Mouse (Mus musculus) CH12.LX (cell line): ENCODE measurements around the gene Olfr524. TPM values are rescaled to one million over a fixed set of nuclear protein-coding genes. Genes with fewer than 3 reads are reported as not detected.

Experiments used
- DNase-seq: peaks from one replicate; pipeline ENCODE4 v3.0.0-alpha.2; 2013; ENCODE audit errors: extremely low read depth
- H3K27ac ChIP-seq: 2 replicates; pipeline ENCODE4 v1.5.1; 2012; ENCODE audit warnings: low read depth, mild to moderate bottlenecking, control low read depth, moderate library complexity; ENCODE audit not compliant: insufficient read depth
- H3K27me3 ChIP-seq: replicated peaks from 2 replicates; pipeline ENCODE3; 2012; ENCODE audit warnings: inconsistent platforms
- H3K36me3 ChIP-seq, 2 experiments: replicated peaks in 1 of 2; 2 replicates each; pipeline versions ENCODE3 to v1.6.1; 2012; ENCODE audit warnings: inconsistent platforms in 1 of 2, low read length in 1 of 2, mild to moderate bottlenecking in 1 of 2, mixed read lengths in 1 of 2, moderate library complexity in 1 of 2; ENCODE audit not compliant: control insufficient read depth in 1 of 2, insufficient read depth in 1 of 2
- H3K4me1 ChIP-seq, 2 experiments: 2 replicates each; pipeline ENCODE4 v1.6.1; 2012; ENCODE audit warnings: inconsistent platforms in 1 of 2, moderate library complexity in 1 of 2; ENCODE audit not compliant: insufficient read depth in 2 of 2, control insufficient read depth in 1 of 2
- H3K4me2 ChIP-seq: 2 replicates; pipeline ENCODE4 v1.6.1; 2012; ENCODE audit warnings: low read depth, mild to moderate bottlenecking, control low read depth; ENCODE audit not compliant: poor library complexity, insufficient read depth, severe bottlenecking
- H3K4me3 ChIP-seq, 3 experiments: fragments of 150-350 bp in 1 of 3; sonication (generic) in 1 of 3; replicated peaks in 1 of 3; 2 replicates each; pipeline versions ENCODE3 to v1.5.1; 2011 to 2012; ENCODE audit warnings: low read depth in 2 of 3, low read length in 2 of 3, mild to moderate bottlenecking in 2 of 3, moderate library complexity in 2 of 3, control low read depth in 1 of 3, improper control_type of control experiment in 1 of 3, inconsistent platforms in 1 of 3, mixed read lengths in 1 of 3; ENCODE audit not compliant: poor library complexity in 1 of 3
- H3K79me2 ChIP-seq: replicated peaks from 2 replicates; pipeline ENCODE4 v1.6.1; 2012; ENCODE audit warnings: mild to moderate bottlenecking, moderate library complexity; ENCODE audit not compliant: control insufficient read depth, poor library complexity, insufficient read depth, severe bottlenecking; ENCODE audit errors: extremely low read depth
- H3K9ac ChIP-seq: 2 replicates; pipeline ENCODE4 v1.6.1; 2012; ENCODE audit warnings: low read depth, mild to moderate bottlenecking, control low read depth, moderate library complexity; ENCODE audit not compliant: insufficient read depth
- H3K9me3 ChIP-seq: replicated peaks from 2 replicates; pipeline ENCODE3; 2012; ENCODE audit warnings: low read length, inconsistent platforms, mixed read lengths
- CHD1 ChIP-seq: IDR thresholded peaks from 2 replicates; pipeline ENCODE4 v1.6.1; 2012; ENCODE audit warnings: low read depth, low read length, improper control_type of control experiment, inconsistent platforms
- CTCF ChIP-seq, 2 experiments: IDR thresholded peaks in 1 of 2; conservative IDR thresholded peaks in 1 of 2; 2 replicates each; pipeline ENCODE4 v1.5.1; 2011 to 2012; ENCODE audit warnings: low read depth in 2 of 2, low read length in 2 of 2, improper control_type of control experiment in 1 of 2, inconsistent platforms in 1 of 2, mild to moderate bottlenecking in 1 of 2, moderate library complexity in 1 of 2
- E2F4 ChIP-seq: IDR thresholded peaks from 2 replicates; pipeline ENCODE4 v1.6.1; 2011; ENCODE audit warnings: low read depth, low read length, improper control_type of control experiment; ENCODE audit not compliant: insufficient replicate concordance
- ETS1 ChIP-seq: conservative IDR thresholded peaks from 2 replicates; pipeline ENCODE4 v1.6.1; 2012; ENCODE audit warnings: low read depth, mild to moderate bottlenecking, inconsistent platforms, low read length, improper control_type of control experiment, moderate library complexity
- GABPA ChIP-seq: IDR thresholded peaks from 2 replicates; pipeline ENCODE4 v1.6.1; 2012; ENCODE audit warnings: low read depth, low read length, improper control_type of control experiment, inconsistent platforms; ENCODE audit not compliant: insufficient replicate concordance
- HCFC1 ChIP-seq: IDR thresholded peaks from 2 replicates; pipeline ENCODE4 v1.6.1; 2012; ENCODE audit warnings: low read depth, mild to moderate bottlenecking, inconsistent platforms, low read length, improper control_type of control experiment
- JUN ChIP-seq: IDR thresholded peaks from 2 replicates; pipeline ENCODE4 v1.6.1; 2011; ENCODE audit warnings: low read depth, mild to moderate bottlenecking, low read length, improper control_type of control experiment, moderate library complexity; ENCODE audit not compliant: insufficient read depth
- MAFK ChIP-seq: IDR thresholded peaks from 2 replicates; pipeline ENCODE4 v1.6.1; 2011; ENCODE audit warnings: low read length, improper control_type of control experiment; ENCODE audit not compliant: insufficient replicate concordance
- MAX ChIP-seq: IDR thresholded peaks from 2 replicates; pipeline ENCODE4 v1.6.1; 2011; ENCODE audit warnings: low read length, improper control_type of control experiment
- MYC ChIP-seq: IDR thresholded peaks from 2 replicates; pipeline ENCODE4 v1.6.1; 2011; ENCODE audit warnings: low read depth, mild to moderate bottlenecking, improper control_type of control experiment, low read length
- POLR2A ChIP-seq: IDR thresholded peaks from 2 replicates; pipeline ENCODE4 v1.6.1; 2011; ENCODE audit warnings: low read depth, mild to moderate bottlenecking, improper control_type of control experiment, low read length
- POLR2AphosphoS2 ChIP-seq: IDR thresholded peaks from 2 replicates; pipeline ENCODE4 v1.6.1; 2011; ENCODE audit warnings: low read depth, low read length, improper control_type of control experiment
- RCOR1 ChIP-seq: conservative IDR thresholded peaks from 2 replicates; pipeline ENCODE4 v1.6.1; 2012; ENCODE audit warnings: low read depth, mild to moderate bottlenecking, inconsistent platforms, low read length, improper control_type of control experiment
- SMC3 ChIP-seq: IDR thresholded peaks from 2 replicates; pipeline ENCODE4 v1.6.1; 2011; ENCODE audit warnings: low read depth, low read length, improper control_type of control experiment
- TCF12 ChIP-seq: IDR thresholded peaks from 2 replicates; pipeline ENCODE4 v1.6.1; 2014; ENCODE audit warnings: low read depth, mild to moderate bottlenecking, inconsistent platforms, low read length, improper control_type of control experiment
- UBTF ChIP-seq: IDR thresholded peaks from 2 replicates; pipeline ENCODE4 v1.6.1; 2012; ENCODE audit warnings: low read depth, mild to moderate bottlenecking, inconsistent platforms, low read length, improper control_type of control experiment, moderate library complexity
- ZMIZ1 ChIP-seq: IDR thresholded peaks from 2 replicates; pipeline ENCODE4 v1.6.1; 2012; ENCODE audit warnings: low read depth, mild to moderate bottlenecking, inconsistent platforms, low read length, improper control_type of control experiment
- ZNF384 ChIP-seq: IDR thresholded peaks from 2 replicates; pipeline ENCODE4 v1.6.1; 2012; ENCODE audit warnings: low read depth, low read length, improper control_type of control experiment, inconsistent platforms
- dilution Hi-C: fragments of 300-500 bp; cut with MboI; formaldehyde crosslinking; loops from 2 replicates; pipeline ENCODE4 v1.14.3; 2020; ENCODE audit warnings: low sequenced_read_pairs; ENCODE audit not compliant: extremely low pct_unique_long_range_greater_than_20kb, extremely low pct_ligation_motif_present
- in situ Hi-C: fragments of 300-500 bp; cut with MboI; formaldehyde crosslinking; loops from 3 replicates; pipeline ENCODE4 v1.14.3; 2019; ENCODE audit warnings: low sequenced_read_pairs, low pct_ligation_motif_present, low pct_unique_long_range_greater_than_20kb, mixed read lengths
- polyA plus RNA-seq: library from polyadenylated mRNA; unstranded; fragments of >175 nt; gene quantifications from 2 replicates; pipeline ENCODE4 v1.2.1, GENCODE M21; 2012; ENCODE audit warnings: low read depth; ENCODE audit not compliant: insufficient read length
- total RNA-seq, 2 experiments: library from RNA; depleted of rRNA; stranded (reverse); fragments of 300-350 nt in 1 of 2; fragments of >200 nt in 1 of 2; gene quantifications; 2 replicates each; pipeline ENCODE4 v1.2.3; 2012 to 2014

Olfr524 gene
- total and polyA plus RNA-seq, 3 experiments, result not detected

- dilution Hi-C loops, result no loop called here
- peaks cover 88% of the 10 kb centered on the region for H3K27me3 ChIP-seq
- no peak overlapping the region for H3K27ac ChIP-seq
- no peaks in the 10 kb centered on the region for H3K4me1 ChIP-seq
- no peaks in the 10 kb centered on the region for H3K79me2 ChIP-seq
- H3K4me2 ChIP-seq, result no peak overlapping the region
- H3K36me3 ChIP-seq, result no peaks in the 10 kb centered on the region
- in situ Hi-C loops, result no loop called here
- H3K4me3 ChIP-seq, result no peak overlapping the region
- H3K9me3 ChIP-seq, result no peaks in the 10 kb centered on the region
- TF ChIP-seq POLR2A (no peak), ZMIZ1 (no peak), HCFC1 (no peak), ETS1 (no peak), MAX (no peak), ZNF384 (no peak), E2F4 (no peak), MYC (no peak), POLR2AphosphoS2 (no peak), JUN (no peak), CHD1 (no peak), RCOR1 (no peak), TCF12 (no peak), GABPA (no peak)
- peak; percentile 2 for DNase-seq
- no peak overlapping the region for H3K9ac ChIP-seq
These were observed 13.5 kb upstream of the Olfr524 start for GRCm38 (mm10) chr7:140219268-140219667.

GRCm38 (mm10) chr7:140217967-140218366 is 12.2 kb upstream of the Olfr524 start, which contains the start of gene Cd163l1:
Cd163l1 (plus strand) TSS chr7:140218267.
- H3K4me2 ChIP-seq, result no peak within 1 kb of the TSS
- H3K4me1 ChIP-seq, result no peaks in the 10 kb centered on the region
- dilution Hi-C loops, result no loop called here
- H3K36me3 ChIP-seq, result no peaks in the 10 kb centered on the region
- in situ Hi-C loops, result no loop called here
- H3K9me3 ChIP-seq, result no peaks in the 10 kb centered on the region
- H3K79me2 ChIP-seq, result no peaks in the 10 kb centered on the region
- DNase-seq, result no peak
- TF ChIP-seq CHD1 (no peak), MAFK (no peak), CTCF (conservative IDR thresholded peaks at IDR 0.05 in 1 of 2, IDR thresholded peaks at IDR 0.05 in 1 of 2; ENCODE audit: low read depth in 2 of 2, low read length in 2 of 2) (no peak), SMC3 (no peak), ETS1 (no peak), UBTF (no peak)
- H3K27me3 ChIP-seq, result peaks cover 87% of the 10 kb centered on the region
- no peak within 1 kb of the TSS for H3K4me3 ChIP-seq
- H3K27ac ChIP-seq, result no peak within 1 kb of the TSS
- H3K9ac ChIP-seq, result no peak within 1 kb of the TSS
